Mouse (Mus musculus): ENCODE results near the gene Wt1.

The Wt1 gene

GRCm38 (mm10) chr2:105126279-105126678 is at the start of gene Wt1:
Gene Wt1 (plus strand): TSS chr2:105126529.
- peak; percentile 71 for DNase-seq (ENCODE audit: low spot score)

- no peak for DNase-seq (ENCODE audit: low spot score)
Measured at GRCm38 (mm10) chr2:105077151-105077550, 49.2 kb upstream of the Wt1 start.

GRCm38 (mm10) chr2:105082256-105082790 is 44.0 kb upstream of the Wt1 start:
- DNase-seq (ENCODE audit: low spot score) = no peak

- no peak for DNase-seq (ENCODE audit: low spot score)
Measured at GRCm38 (mm10) chr2:105084035-105084434, 42.3 kb upstream of the Wt1 start.

- DNase-seq (ENCODE audit: low spot score) = no peak
Measured at GRCm38 (mm10) chr2:105086081-105086480, 40.2 kb upstream of the Wt1 start.

GRCm38 (mm10) chr2:105088005-105088404 is 38.3 kb upstream of the Wt1 start:
- DNase-seq (ENCODE audit: low spot score) = no peak

- no peak for DNase-seq (ENCODE audit: low spot score)
Measured at GRCm38 (mm10) chr2:105089083-105089482, 37.2 kb upstream of the Wt1 start.

GRCm38 (mm10) chr2:105089581-105090508 is 36.5 kb upstream of the Wt1 start:
- DNase-seq (ENCODE audit: low spot score) = no peak

GRCm38 (mm10) chr2:105090991-105091390 is 35.3 kb upstream of the Wt1 start:
- DNase-seq (ENCODE audit: low spot score) = no peak

GRCm38 (mm10) chr2:105091718-105092117 is 34.6 kb upstream of the Wt1 start, which contains the start of gene Gm11060:
Gene Gm11060 (plus strand): TSS chr2:105092018.
- no peak for DNase-seq (ENCODE audit: low spot score)

- no peak for DNase-seq (ENCODE audit: low spot score)
Measured at GRCm38 (mm10) chr2:105097294-105097953, 28.9 kb upstream of the Wt1 start.

GRCm38 (mm10) chr2:105099410-105099809 is 26.9 kb upstream of the Wt1 start:
- no peak for DNase-seq (ENCODE audit: low spot score)

- DNase-seq (ENCODE audit: low spot score) = no peak
Measured at GRCm38 (mm10) chr2:105100541-105100940, 25.8 kb upstream of the Wt1 start.

GRCm38 (mm10) chr2:105108703-105109158 is 17.6 kb upstream of the Wt1 start:
- peak; percentile 64 for DNase-seq (ENCODE audit: low spot score)

GRCm38 (mm10) chr2:105114074-105114473 is 12.3 kb upstream of the Wt1 start:
- DNase-seq (ENCODE audit: low spot score) = no peak

- DNase-seq (ENCODE audit: low spot score) = no peak
Measured at GRCm38 (mm10) chr2:105117669-105118068, 8.7 kb upstream of the Wt1 start.

GRCm38 (mm10) chr2:105122216-105122615 is 4.1 kb upstream of the Wt1 start:
- DNase-seq (ENCODE audit: low spot score) = no peak

- no peak for DNase-seq (ENCODE audit: low spot score)
Measured at GRCm38 (mm10) chr2:105122886-105123285, 3.4 kb upstream of the Wt1 start.

- DNase-seq (ENCODE audit: low spot score) = no peak
Measured at GRCm38 (mm10) chr2:105123431-105123830, 2.9 kb upstream of the Wt1 start.

GRCm38 (mm10) chr2:105123881-105124280 is 2.4 kb upstream of the Wt1 start:
- DNase-seq (ENCODE audit: low spot score) = no peak

GRCm38 (mm10) chr2:105124391-105124790 is 1.9 kb upstream of the Wt1 start:
- DNase-seq (ENCODE audit: low spot score) = no peak

GRCm38 (mm10) chr2:105125205-105125604 is 1.1 kb upstream of the Wt1 start:
- no peak for DNase-seq (ENCODE audit: low spot score)

- DNase-seq (ENCODE audit: low spot score) = no peak
Measured at GRCm38 (mm10) chr2:105125641-105126040, 688 bp upstream of the Wt1 start.

Data from ovary, postnatal 14 days (tissue).